Mouse (Mus musculus) erythroblast, adult 5-6 weeks (primary cell): ENCODE data around the gene Etl4. TPM values are rescaled to one million over a fixed set of nuclear protein-coding genes. Genes with fewer than 3 reads are reported as not detected.
"Not testable (repeated sequence)": the region's sequence is repeated elsewhere in the genome, so short reads cannot be mapped to it uniquely, and the experiment has no call there.

Source experiments
- ATAC-seq: replicated peaks from 2 replicates; pipeline ENCODE4 v1.8.0; 2016; ENCODE audit warnings: moderate number of reproducible peaks, mild to moderate bottlenecking, moderate TSS enrichment, inconsistent platforms; ENCODE audit not compliant: poor library complexity, low FRiP score, severe bottlenecking
- total RNA-seq, 2 experiments: library from RNA; stranded (forward) in 1 of 2; stranded (reverse) in 1 of 2; fragments of 150-400 nt in 1 of 2; fragments of 200-764, 138-1000 nt in 1 of 2; gene quantifications; 2 replicates each; pipeline versions ENCODE4 v1.2.3 to v1.2.4; 2015 to 2017; ENCODE audit warnings: low replicate concordance in 2 of 2

The Etl4 gene
- total RNA-seq, 2 experiments from 2014 or later = 0.34 TPM; not detected in 1

- no peak for ATAC-seq
Observed at GRCm38 (mm10) chr2:20669367-20669766, 759.8 kb downstream of the Etl4 start.

GRCm38 (mm10) chr2:20671546-20672255, 762.1 kb downstream of the Etl4 start:
- no peak for ATAC-seq

GRCm38 (mm10) chr2:20672281-20672680, 762.7 kb downstream of the Etl4 start:
- no peak for ATAC-seq

GRCm38 (mm10) chr2:20672803-20673603, 763.4 kb downstream of the Etl4 start:
- no peak for ATAC-seq

- ATAC-seq = no peak
Observed at GRCm38 (mm10) chr2:20676379-20676778, 766.8 kb downstream of the Etl4 start.

GRCm38 (mm10) chr2:20678793-20679192, 769.2 kb downstream of the Etl4 start:
- ATAC-seq = no peak

GRCm38 (mm10) chr2:20682203-20682602, 772.6 kb downstream of the Etl4 start:
- not testable (repeated sequence) for ATAC-seq

- no peak for ATAC-seq
Observed at GRCm38 (mm10) chr2:20689389-20689788, 779.8 kb downstream of the Etl4 start.

GRCm38 (mm10) chr2:20692898-20693297, 783.3 kb downstream of the Etl4 start:
- ATAC-seq = no peak

- no peak for ATAC-seq
Observed at GRCm38 (mm10) chr2:20693772-20694171, 784.2 kb downstream of the Etl4 start.

- no peak for ATAC-seq
Observed at GRCm38 (mm10) chr2:20697719-20698118, 788.1 kb downstream of the Etl4 start.

GRCm38 (mm10) chr2:20705110-20705509, 795.5 kb downstream of the Etl4 start:
- ATAC-seq = no peak

- ATAC-seq = no peak
Observed at GRCm38 (mm10) chr2:20710589-20710988, 801.0 kb downstream of the Etl4 start.

GRCm38 (mm10) chr2:20711024-20711423, 801.4 kb downstream of the Etl4 start:
- no peak for ATAC-seq

- ATAC-seq = no peak
Observed at GRCm38 (mm10) chr2:20719105-20719504, 809.5 kb downstream of the Etl4 start.

- ATAC-seq = no peak
Observed at GRCm38 (mm10) chr2:20721098-20721497, 811.5 kb downstream of the Etl4 start.

- ATAC-seq = no peak
Observed at GRCm38 (mm10) chr2:20722165-20722991, 812.8 kb downstream of the Etl4 start.

GRCm38 (mm10) chr2:20723990-20724745, 814.6 kb downstream of the Etl4 start:
- ATAC-seq = no peak

GRCm38 (mm10) chr2:20726974-20727373, 817.4 kb downstream of the Etl4 start:
- no peak for ATAC-seq
